Mouse (Mus musculus): Measurements from ENCODE around the gene Rin2.

GRCm38 (mm10) chr2:145712026-145712425 lies 37.0 kb downstream of the Rin2 start:
- no peak for TF ChIP-seq TAL1 (IDR thresholded peaks at IDR 0.05; ENCODE audit: low read length)
- no peak for TF ChIP-seq GATA1 (IDR thresholded peaks at IDR 0.05; ENCODE audit: low read length)
